Mouse (Mus musculus) heart, adult 2 months (tissue): Measurements from ENCODE around the gene Rad9b.

ENCODE experiments used
- CTCF ChIP-seq: fragments of 200-600 bp; IDR thresholded peaks from 2 replicates; pipeline ENCODE4 v1.8.1; 2022; ENCODE audit warnings: antibody characterized with exemption, mild to moderate bottlenecking, moderate library complexity
- POLR2A ChIP-seq: fragments of 200-500 bp; IDR thresholded peaks from 2 replicates; pipeline ENCODE4 v1.6.1; 2011; ENCODE audit warnings: mild to moderate bottlenecking, low read depth, low read length, control low read depth; ENCODE audit not compliant: insufficient read depth

DNA sequence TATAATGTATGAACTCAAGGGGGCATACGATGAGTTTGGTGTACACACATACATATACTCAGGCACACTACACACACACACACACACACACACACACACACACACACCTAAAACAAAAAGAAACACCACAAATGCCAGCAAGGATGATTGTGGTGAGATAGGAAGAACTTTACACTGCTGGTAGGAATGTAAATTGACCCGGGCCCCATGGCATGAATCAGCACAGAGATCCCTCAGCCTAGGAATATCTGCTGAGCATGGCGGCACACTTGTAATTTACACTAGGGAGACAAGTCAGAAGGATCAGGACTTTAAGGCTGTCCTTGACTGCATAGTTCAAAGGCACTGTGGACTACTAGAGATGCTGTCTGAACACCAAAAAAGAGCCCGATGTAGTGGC, 23.8 kb downstream of the Rad9b start:
- TF ChIP-seq CTCF (no peak), POLR2A (no peak)
